ENCODE assay signal across 8 mouse cellular contexts in the genomic region with DNA sequence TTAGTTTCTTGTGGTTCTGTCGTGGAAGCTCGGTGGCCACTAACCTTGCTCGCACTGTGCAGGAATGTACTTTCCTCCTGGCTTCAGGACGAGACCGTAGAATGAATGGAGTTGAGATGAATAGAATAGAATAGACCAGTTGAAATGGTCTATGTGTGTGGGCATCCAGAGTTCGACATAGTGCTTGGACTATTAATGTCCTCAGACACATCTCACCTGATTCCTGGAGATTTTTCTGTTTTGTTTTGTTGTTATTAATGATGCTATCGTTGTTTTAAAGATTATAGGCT. TPM values are rescaled to one million over a fixed set of nuclear protein-coding genes. Genes with fewer than 3 reads are reported as not detected.
A peak's percentile ranks its signal among the peaks of the same experiment; 100 is the strongest.
DNase-seq lines count a peak whose midpoint lies in the region; ATAC-seq and TF ChIP-seq lines count a peak whose summit lies in the region.

No protein-coding gene starts in this region.

- TF ChIP-seq CTCF in kidney, adult 2 months (conservative IDR thresholded peaks at IDR 0.05; ENCODE audit: insufficient read depth, insufficient read length, low read depth, low read length) = no peak
- TF ChIP-seq CTCF in Patski (IDR thresholded peaks at IDR 0.05) = no peak

- no peak for ATAC-seq in Patski
- peak; percentile 31; the same call in 1 of the 2 replicates for ATAC-seq in hindbrain, embryonic 11.5 days (ENCODE audit: low FRiP score)
- 0 out of 2 replicates have a peak, but pooled peaks have one; percentile 17 for ATAC-seq in midbrain, embryonic 13.5 days
- ATAC-seq in monocyte, adult 5-6 weeks (replicated peaks; ENCODE audit: insufficient number of reproducible peaks, low FRiP score, low TSS enrichment, poor library complexity, severe bottlenecking) = no peak

- H3K4me3 ChIP-seq in kidney, adult 2 months (ENCODE audit: insufficient read depth, low read depth, low read length) = peak overlapping the region; percentile 87
- H3K4me3 ChIP-seq in hindbrain, embryonic 11.5 days (ENCODE audit: low read depth, low read length) = peak overlapping the region; percentile 89
- H3K4me3 ChIP-seq in midbrain, embryonic 13.5 days (replicated peaks) = peak overlapping the region; percentile 92

- in situ Hi-C loops in Patski (cut with MboI; ENCODE audit: low pct_unique_long_range_greater_than_20kb) = no loop called here

- POLR2A ChIA-PET in Patski (lab: Charles Lee) = no interaction called here

- peaks cover 16% of the 10 kb centered on the region for H3K4me1 ChIP-seq in kidney, adult 2 months (ENCODE audit: control insufficient read depth, insufficient read depth, low read length)
- no peaks in the 10 kb centered on the region for H3K4me1 ChIP-seq in hindbrain, embryonic 11.5 days (replicated peaks; ENCODE audit: control insufficient read depth, insufficient read depth, low read length)
- H3K4me1 ChIP-seq in midbrain, embryonic 13.5 days (replicated peaks) = peaks cover 21% of the 10 kb centered on the region

- H3K9ac ChIP-seq in hindbrain, embryonic 11.5 days (ENCODE audit: low read depth, low read length) = peak overlapping the region; percentile 95
- H3K9ac ChIP-seq in midbrain, embryonic 13.5 days (replicated peaks) = peak overlapping the region; percentile 84

- H3K36me3 ChIP-seq in kidney, adult 2 months (ENCODE audit: control insufficient read depth, insufficient read depth, low read length) = no peaks in the 10 kb centered on the region
- H3K36me3 ChIP-seq in hindbrain, embryonic 11.5 days (ENCODE audit: control insufficient read depth, insufficient read depth, low read length) = 0 out of 2 replicates have a peak, but pooled peaks cover 2% of the 10 kb centered on the region
- H3K36me3 ChIP-seq in midbrain, embryonic 13.5 days = peaks cover 7% of the 10 kb centered on the region

- 5% methylated on average over 7 of the region's 7 CpGs for WGBS in kidney, adult 2 months
- WGBS in hindbrain, embryonic 11.5 days = 12% methylated on average over 7 of the region's 7 CpGs
- 9% methylated on average over 7 of the region's 7 CpGs for WGBS in midbrain, embryonic 13.5 days

- H3K4me2 ChIP-seq in hindbrain, embryonic 11.5 days (replicated peaks; ENCODE audit: low read depth, low read length) = peak overlapping the region; percentile 52
- H3K4me2 ChIP-seq in midbrain, embryonic 13.5 days (replicated peaks) = peak overlapping the region; percentile 77

- TF ChIP-seq POLR2A in kidney, adult 2 months (IDR thresholded peaks at IDR 0.05; ENCODE audit: low read depth, low read length) = no peak

- H3K27ac ChIP-seq in kidney, adult 2 months (ENCODE audit: insufficient read depth, low read depth, low read length) = no peak overlapping the region
- no peak overlapping the region for H3K27ac ChIP-seq in hindbrain, embryonic 11.5 days (ENCODE audit: low read depth, low read length)
- no peak overlapping the region for H3K27ac ChIP-seq in midbrain, embryonic 13.5 days

- no peak for DNase-seq in kidney, adult 2 months
- DNase-seq in kidney, postnatal 14 days = no peak
- DNase-seq in Patski (ENCODE audit: low read depth, low spot score) = peak; percentile 12
- DNase-seq in hindbrain, embryonic 11.5 days (ENCODE audit: low spot score) = no peak
- no peak for DNase-seq in adrenal gland, adult 18-20 months (ENCODE audit: low spot score in 2 of 2)
- no peak for DNase-seq in layer of hippocampus, postnatal 25 days (ENCODE audit: extremely low spot score in 1 of 2, low spot score in 1 of 2)

- no peaks in the 10 kb centered on the region for H3K9me3 ChIP-seq in hindbrain, embryonic 11.5 days (ENCODE audit: control insufficient read depth, low read length)
- H3K9me3 ChIP-seq in midbrain, embryonic 13.5 days = no peaks in the 10 kb centered on the region

- H3K27me3 ChIP-seq in kidney, adult 2 months (replicated peaks; ENCODE audit: control insufficient read depth, insufficient read depth, low read length) = no peaks in the 10 kb centered on the region
- no peaks in the 10 kb centered on the region for H3K27me3 ChIP-seq in Patski
- no peaks in the 10 kb centered on the region for H3K27me3 ChIP-seq in hindbrain, embryonic 11.5 days (ENCODE audit: control insufficient read depth, insufficient read depth, low read length)
- H3K27me3 ChIP-seq in midbrain, embryonic 13.5 days = no peaks in the 10 kb centered on the region

- CTCF ChIA-PET in Patski (lab: Charles Lee) = interaction anchor here (1.2 to 2.1 kb wide), 2 partner anchors 23 to 33 kb away, joined by 3 to 5 read pairs; no protein-coding TSS in a partner anchor

RNA-seq across cellular contexts. Expression of gene Fam133b, which starts 0.8 kb away (rescaled TPM):
- 7.1 and 8.1 TPM in 2 replicates for polyA plus RNA-seq in kidney, adult 2 months (2012; rRNA removed)
- polyA plus RNA-seq in Patski (2021) = 34.2 TPM
- polyA plus RNA-seq in hindbrain, embryonic 11.5 days (2014; fragmentation: Nextera tagmentation; extraction: Ambion mirVana) = 37.6 and 43.1 TPM in 2 replicates
- 32.5 and 35.5 TPM in 2 replicates for polyA plus RNA-seq in midbrain, embryonic 13.5 days (2015; fragmentation: Nextera tagmentation; extraction: Ambion mirVana)
- 10 to 100 TPM; 28.2 to 30.8 TPM for total RNA-seq in adrenal gland, adult 18-20 months (2021)
- 10 to 100 TPM; 37.5 to 46.2 TPM for total RNA-seq in layer of hippocampus, postnatal 25 days (2021)
- total RNA-seq in monocyte, adult 5-6 weeks (2017) = 76.0 to 90.1 TPM (median 79.9 TPM) in 3 replicates

RNA-seq across cellular contexts. Expression of gene 1700109H08Rik, which starts 26.9 kb away (rescaled TPM):
- 1.5 and 1.7 TPM in 2 replicates for polyA plus RNA-seq in kidney, adult 2 months (2012; rRNA removed)
- polyA plus RNA-seq in Patski (2021) = 1.2 TPM
- 3.2 and 5.1 TPM in 2 replicates for polyA plus RNA-seq in hindbrain, embryonic 11.5 days (2014; fragmentation: Nextera tagmentation; extraction: Ambion mirVana)
- 4.1 and 4.3 TPM in 2 replicates for polyA plus RNA-seq in midbrain, embryonic 13.5 days (2015; fragmentation: Nextera tagmentation; extraction: Ambion mirVana)
- 1 to 10 TPM; 2.7 to 3.3 TPM for total RNA-seq in adrenal gland, adult 18-20 months (2021)
- total RNA-seq in layer of hippocampus, postnatal 25 days (2021) = 1 to 10 TPM; 2.5 to 7.3 TPM
- 12.4 to 25.7 TPM (median 14.7 TPM) in 3 replicates for total RNA-seq in monocyte, adult 5-6 weeks (2017)

RNA-seq across cellular contexts. Expression of gene Pex1, which starts 51.4 kb away (rescaled TPM):
- 10.8 and 11.1 TPM in 2 replicates for polyA plus RNA-seq in kidney, adult 2 months (2012; rRNA removed)
- polyA plus RNA-seq in Patski (2021) = 34.7 TPM
- polyA plus RNA-seq in hindbrain, embryonic 11.5 days (2014; fragmentation: Nextera tagmentation; extraction: Ambion mirVana) = 16.7 and 18.5 TPM in 2 replicates
- polyA plus RNA-seq in midbrain, embryonic 13.5 days (2015; fragmentation: Nextera tagmentation; extraction: Ambion mirVana) = 23.7 and 28.7 TPM in 2 replicates
- total RNA-seq in adrenal gland, adult 18-20 months (2021) = 10 to 100 TPM; 19.3 to 32.2 TPM
- total RNA-seq in layer of hippocampus, postnatal 25 days (2021) = 10 to 100 TPM; 22.9 to 24.7 TPM
- total RNA-seq in monocyte, adult 5-6 weeks (2017) = 11.5 to 35.7 TPM (median 17.7 TPM) in 3 replicates

RNA-seq across cellular contexts. Expression of gene Rbm48, which starts 52.0 kb away (rescaled TPM):
- 4.3 TPM in 2 replicates for polyA plus RNA-seq in kidney, adult 2 months (2012; rRNA removed)
- 11.6 TPM for polyA plus RNA-seq in Patski (2021)
- 14.6 and 15.5 TPM in 2 replicates for polyA plus RNA-seq in hindbrain, embryonic 11.5 days (2014; fragmentation: Nextera tagmentation; extraction: Ambion mirVana)
- polyA plus RNA-seq in midbrain, embryonic 13.5 days (2015; fragmentation: Nextera tagmentation; extraction: Ambion mirVana) = 15.6 and 18.6 TPM in 2 replicates
- total RNA-seq in adrenal gland, adult 18-20 months (2021) = 10 to 100 TPM in 1 of 2 experiments, 1 to 10 TPM in 1; 7.6 to 10.8 TPM
- total RNA-seq in layer of hippocampus, postnatal 25 days (2021) = 1 to 10 TPM; 9.6 to 9.9 TPM
- 56.4 to 61.2 TPM (median 57.4 TPM) in 3 replicates for total RNA-seq in monocyte, adult 5-6 weeks (2017)

Comparison
In these comparisons a context has a peak if more than half of its experiments do, and no peak if none do; other contexts are left out.
1. ATAC-seq: peak in hindbrain, embryonic 11.5 days (single experiment) and midbrain, embryonic 13.5 days (single experiment); none in Patski (single experiment) and monocyte, adult 5-6 weeks (single experiment).
2. Peak in every context shown above with its lines, with median percentiles within 50 percentile points of each other: H3K4me3 ChIP-seq.